23 mouse cellular contexts compared by ENCODE assay signal in the genomic region with DNA sequence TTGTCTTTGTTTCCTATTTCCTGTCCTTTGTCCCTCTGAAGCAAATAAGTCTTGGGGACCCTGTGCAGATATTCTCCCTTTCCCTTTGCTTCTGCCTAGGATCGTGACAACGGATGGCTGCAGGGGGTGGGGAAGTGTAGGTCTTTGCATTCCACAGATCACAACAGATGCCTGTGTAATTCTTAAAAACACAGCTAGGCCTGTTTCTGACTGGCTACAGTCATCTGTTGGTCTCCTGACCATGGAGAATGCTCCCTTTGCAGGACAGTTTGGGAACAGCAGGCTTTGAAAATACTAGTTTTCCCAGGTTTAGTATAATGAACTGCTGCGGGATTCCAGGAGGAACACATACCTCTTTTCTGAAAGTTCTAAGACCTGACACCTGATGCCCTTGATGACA. TPM values are rescaled to one million over a fixed set of nuclear protein-coding genes. Genes with fewer than 3 reads are reported as not detected.
"Had no signal": no experiment of that assay in that cellular context is flagged by ENCODE, and none has a peak within 500 bp of the region (broad histone marks: within the 10 kb centered on the region; RNA-seq: fewer than 3 reads in every experiment).

No protein-coding gene starts in this region.

- DNase-seq: kidney, adult 9 months; kidney, postnatal 14 days; left cerebral cortex, postnatal 4 days; lung, postnatal 14 days; right cerebral cortex, postnatal 4 days; spleen, adult 18-20 months; thymus, adult 2 months; thymus, postnatal 25 days had no signal

- H3K36me3 ChIP-seq: limb, embryonic 13.5 days; lung, embryonic 15.5 days; midbrain, embryonic 13.5 days; neural tube, embryonic 15.5 days had no signal

- H3K4me3 ChIP-seq: limb, embryonic 13.5 days; lung, embryonic 15.5 days; midbrain, embryonic 13.5 days; myocyte; neural tube, embryonic 15.5 days had no signal

- H3K4me1 ChIP-seq: limb, embryonic 13.5 days; midbrain, embryonic 13.5 days had no signal

- H3K9me3 ChIP-seq: limb, embryonic 13.5 days; lung, embryonic 15.5 days; midbrain, embryonic 13.5 days; neural tube, embryonic 15.5 days had no signal

- H3K27ac ChIP-seq: limb, embryonic 13.5 days; lung, embryonic 15.5 days; midbrain, embryonic 13.5 days; neural tube, embryonic 15.5 days had no signal

- H3K27me3 ChIP-seq: limb, embryonic 13.5 days; lung, embryonic 15.5 days; midbrain, embryonic 13.5 days; neural tube, embryonic 15.5 days had no signal

- H3K9ac ChIP-seq: limb, embryonic 13.5 days; lung, embryonic 15.5 days; midbrain, embryonic 13.5 days; neural tube, embryonic 15.5 days had no signal

- H3K4me2 ChIP-seq: limb, embryonic 13.5 days; liver, embryonic 11.5 days; lung, embryonic 15.5 days; midbrain, embryonic 13.5 days; neural tube, embryonic 15.5 days had no signal

- ATAC-seq: midbrain, embryonic 13.5 days had no signal

RNA-seq across cellular contexts. Expression of a gene that starts 15.2 kb away (rescaled TPM):
- total RNA-seq: layer of hippocampus, adult 8-10 months; layer of hippocampus, postnatal 14 days; left cerebral cortex, adult 18-20 months; left cerebral cortex, postnatal 10 days; left cerebral cortex, postnatal 4 days; megakaryocyte-erythroid progenitor cell, adult 5-6 weeks had no signal
- polyA plus RNA-seq: large intestine, adult 2 months; limb, embryonic 13.5 days; liver, embryonic 11.5 days; liver, embryonic 16.5 days; lung, embryonic 15.5 days; myocyte; neural tube, embryonic 11.5 days; neural tube, embryonic 15.5 days; stomach, embryonic 14.5 days; thymus, adult 2 months had no signal

RNA-seq across cellular contexts. Expression of a gene that starts 22.4 kb away (rescaled TPM):
- total RNA-seq: layer of hippocampus, adult 8-10 months; layer of hippocampus, postnatal 14 days; left cerebral cortex, adult 18-20 months; left cerebral cortex, postnatal 10 days; left cerebral cortex, postnatal 4 days; megakaryocyte-erythroid progenitor cell, adult 5-6 weeks had no signal
- polyA plus RNA-seq: limb, embryonic 13.5 days; liver, embryonic 11.5 days; lung, embryonic 15.5 days; midbrain, embryonic 13.5 days; neural tube, embryonic 11.5 days had no signal

RNA-seq across cellular contexts. Expression of a gene that starts 49.1 kb away (rescaled TPM):
- total RNA-seq: megakaryocyte-erythroid progenitor cell, adult 5-6 weeks had no signal
- polyA plus RNA-seq: lung, embryonic 15.5 days; myocyte; stomach, embryonic 14.5 days had no signal
